Mouse (Mus musculus) small intestine, adult 2 months (tissue): ENCODE data around the gene Ppp2r1b.

ENCODE experiments used
- CTCF ChIP-seq: fragments of 200-500 bp; IDR thresholded peaks from 2 replicates; pipeline ENCODE4 v1.5.1; 2012; ENCODE audit warnings: low read depth, mild to moderate bottlenecking, control low read depth, inconsistent platforms, low read length, moderate library complexity, mixed read lengths; ENCODE audit not compliant: insufficient replicate concordance, insufficient read length; ENCODE audit errors: extremely low read depth
- POLR2A ChIP-seq: fragments of 200-500 bp; IDR thresholded peaks from 2 replicates; pipeline ENCODE4 v1.6.1; 2012; ENCODE audit warnings: low read depth, mild to moderate bottlenecking, control low read depth, inconsistent platforms, low read length, moderate library complexity

- TF ChIP-seq CTCF (no peak), POLR2A (no peak)
Observed at GRCm38 (mm10) chr9:50798368-50798767, 46.7 kb upstream of the Ppp2r1b start.
